Mouse (Mus musculus) bone marrow, adult 2 months (tissue): ENCODE results near the gene Spef1.

ENCODE experiments used
- CTCF ChIP-seq: fragments of 200-500 bp; IDR thresholded peaks from 2 replicates; pipeline ENCODE4 v1.5.1; 2011; ENCODE audit warnings: low read length, control low read depth; ENCODE audit not compliant: control insufficient read depth, insufficient read depth
- POLR2A ChIP-seq: fragments of 200-500 bp; IDR thresholded peaks from 2 replicates; pipeline ENCODE4 v1.6.1; 2011; ENCODE audit warnings: low read depth, mild to moderate bottlenecking, control low read depth, low read length, borderline replicate concordance; ENCODE audit not compliant: control insufficient read depth

GRCm38 (mm10) chr2:131208356-131208755 lies 21.3 kb upstream of the Spef1 start:
- TF ChIP-seq CTCF (no peak), POLR2A (no peak)
